Mouse (Mus musculus) spleen, adult 12 weeks (tissue): ENCODE results near the gene Tsc2.
A peak's percentile ranks its signal among the peaks of the same experiment; 100 is the strongest.

Experiments used
- DNase-seq: peaks from one replicate; pipeline ENCODE4 v3.0.0; 2022; ENCODE audit warnings: low spot score

Gene Tsc2

GRCm38 (mm10) chr17:24567034-24567779, 65.2 kb downstream of the Tsc2 start:
- DNase-seq = peak; percentile 33

GRCm38 (mm10) chr17:24565792-24566191, 66.6 kb downstream of the Tsc2 start:
- no peak for DNase-seq

- DNase-seq = no peak
Measured at GRCm38 (mm10) chr17:24565092-24565491, 67.3 kb downstream of the Tsc2 start.

- DNase-seq = no peak
Measured at GRCm38 (mm10) chr17:24564422-24564821, 68.0 kb downstream of the Tsc2 start.

- DNase-seq = no peak
Measured at GRCm38 (mm10) chr17:24563638-24564037, 68.8 kb downstream of the Tsc2 start.

- no peak for DNase-seq
Measured at GRCm38 (mm10) chr17:24561592-24561991, 70.8 kb downstream of the Tsc2 start.

- no peak for DNase-seq
Measured at GRCm38 (mm10) chr17:24560301-24561028, 72.0 kb downstream of the Tsc2 start.

GRCm38 (mm10) chr17:24559146-24559545, 73.3 kb downstream of the Tsc2 start:
- no peak for DNase-seq

GRCm38 (mm10) chr17:24558600-24559099, 73.8 kb downstream of the Tsc2 start:
- DNase-seq = no peak

- DNase-seq = no peak
Measured at GRCm38 (mm10) chr17:24557091-24557490, 75.3 kb downstream of the Tsc2 start.

GRCm38 (mm10) chr17:24551050-24551444, 81.4 kb downstream of the Tsc2 start:
- no peak for DNase-seq

GRCm38 (mm10) chr17:24550416-24551049, 81.9 kb downstream of the Tsc2 start:
- DNase-seq = peak; percentile 68

GRCm38 (mm10) chr17:24549618-24550415, 82.6 kb downstream of the Tsc2 start, which contains the start of gene Pkd1:
Gene Pkd1, plus strand, starts transcription at chr17:24549834.
- peak; percentile 99 for DNase-seq

GRCm38 (mm10) chr17:24548921-24549617, 83.4 kb downstream of the Tsc2 start:
- peak; percentile 53 for DNase-seq

GRCm38 (mm10) chr17:24548435-24548834, 84.0 kb downstream of the Tsc2 start:
- no peak for DNase-seq

- no peak for DNase-seq
Measured at GRCm38 (mm10) chr17:24546234-24546633, 86.2 kb downstream of the Tsc2 start.
